Mouse (Mus musculus) B cell, adult 2 months (primary cell): ENCODE measurements around the gene Scgb1b18.
"Not testable (repeated sequence)": the region's sequence is repeated elsewhere in the genome, so short reads cannot be mapped to it uniquely, and the experiment has no call there.

ENCODE experiments used
- DNase-seq, 2 experiments: peaks; one replicate each; pipeline ENCODE4 v3.0.0; 2022

Scgb1b18 gene

GRCm38 (mm10) chr7:33185268-33185667, at the start of gene Scgb1b18:
TSS of gene Scgb1b18 (plus strand) at chr7:33185568.
- DNase-seq = not testable (repeated sequence)

- not testable (repeated sequence) for DNase-seq
These were observed 11.6 kb upstream of the Scgb1b18 start, which contains the start of gene Scgb2b18 for GRCm38 (mm10) chr7:33173764-33174163. TSS of gene Scgb2b18 (minus strand) at chr7:33173864.
